ENCODE assay signal across 9 mouse cellular contexts in the genomic region with DNA sequence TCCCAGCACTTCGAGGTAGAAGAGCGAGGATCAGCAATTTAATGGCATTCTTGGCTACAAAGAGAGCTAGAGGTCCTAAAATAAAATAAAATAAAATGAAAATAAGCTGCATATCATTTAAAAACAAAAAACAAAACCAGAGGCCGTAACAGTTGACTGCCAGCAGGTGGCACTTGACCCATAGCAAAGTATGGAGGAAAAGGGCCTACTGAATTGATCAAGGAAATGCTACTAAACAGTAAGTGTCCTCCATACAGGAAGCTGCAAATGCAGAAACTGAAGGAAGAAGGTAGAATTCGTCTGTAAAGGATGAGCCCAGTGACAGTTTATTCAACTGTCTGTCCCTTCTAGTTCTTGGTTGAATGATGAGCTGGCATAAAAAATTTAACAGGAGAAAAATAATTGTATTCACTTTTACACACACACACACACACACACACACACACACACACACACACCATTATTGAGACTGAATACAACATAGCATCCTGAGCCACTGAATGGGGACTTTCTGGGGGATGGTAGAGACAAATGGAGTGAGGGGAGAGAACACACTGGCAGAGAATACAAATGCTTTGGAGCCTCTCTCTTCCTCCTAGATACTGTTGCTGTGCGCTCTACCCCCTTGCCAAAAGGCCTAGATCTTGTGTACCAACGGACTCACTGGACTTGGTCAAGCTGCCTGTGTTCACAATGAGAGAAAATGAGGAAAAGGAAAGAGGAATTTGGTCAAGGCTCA. TPM values are rescaled to one million over a fixed set of nuclear protein-coding genes. Genes with fewer than 3 reads are reported as not detected.
DNase-seq lines count a peak whose midpoint lies in the region; ATAC-seq and TF ChIP-seq lines count a peak whose summit lies in the region.
"Had no signal": no experiment of that assay in that cellular context is flagged by ENCODE, and none has a peak within 500 bp of the region (broad histone marks: within the 10 kb centered on the region; RNA-seq: fewer than 3 reads in every experiment).

No protein-coding gene starts in this region.

- no peaks in the 10 kb centered on the region for H3K4me1 ChIP-seq in CH12.LX (ENCODE audit: control insufficient read depth in 1 of 2, insufficient read depth in 2 of 2)
- no peaks in the 10 kb centered on the region for H3K4me1 ChIP-seq in forebrain, embryonic 13.5 days

- H3K79me2 ChIP-seq in CH12.LX (replicated peaks; ENCODE audit: control insufficient read depth, extremely low read depth, insufficient read depth, poor library complexity, severe bottlenecking), result no peaks in the 10 kb centered on the region

- H3K36me3 ChIP-seq in CH12.LX (replicated peaks in 1 of 2; ENCODE audit: control insufficient read depth in 1 of 2, insufficient read depth in 1 of 2, low read length in 1 of 2), result peaks cover 15 to 49% of the 10 kb centered on the region in 2 experiments
- no peaks in the 10 kb centered on the region; the same call in 1 of the 2 replicates for H3K36me3 ChIP-seq in forebrain, embryonic 13.5 days (ENCODE audit: poor library complexity, severe bottlenecking)

- TF ChIP-seq RAD21 in CH12.LX (IDR thresholded peaks at IDR 0.05; ENCODE audit: low read depth, low read length), result peak; percentile 47

- peak; percentile 42 to 61; a peak in 3 of 4 replicates for TF ChIP-seq CTCF in CH12.LX (conservative IDR thresholded peaks at IDR 0.05 in 1 of 2, IDR thresholded peaks at IDR 0.05 in 1 of 2; ENCODE audit: low read depth in 2 of 2, low read length in 2 of 2)

- DNase-seq in kidney, postnatal 10 days, result peak; percentile 18
- DNase-seq in kidney, postnatal 14 days, result no peak
- DNase-seq in 416B (ENCODE audit: low read depth) (peak; percentile 34), CH12.LX (ENCODE audit: extremely low read depth) (peak; percentile 18)
- no peak for DNase-seq in adrenal gland, adult 8-10 months
- no peak for DNase-seq in adrenal gland, postnatal 25 days

- 81% methylated on average over 6 of the region's 6 CpGs for WGBS in forebrain, embryonic 13.5 days

- H3K4me2 ChIP-seq in CH12.LX (ENCODE audit: insufficient read depth, low read depth, poor library complexity, severe bottlenecking), result no peak overlapping the region
- H3K4me2 ChIP-seq in forebrain, embryonic 13.5 days, result no peak overlapping the region

- H3K27ac ChIP-seq in CH12.LX (ENCODE audit: insufficient read depth, low read depth), result no peak overlapping the region
- H3K27ac ChIP-seq in forebrain, embryonic 13.5 days, result no peak overlapping the region

- no peaks in the 10 kb centered on the region for H3K9me3 ChIP-seq in CH12.LX (replicated peaks; ENCODE audit: low read length)
- H3K9me3 ChIP-seq in forebrain, embryonic 13.5 days (replicated peaks), result no peaks in the 10 kb centered on the region

- dilution Hi-C loops in CH12.LX (cut with MboI; ENCODE audit: extremely low pct_ligation_motif_present, extremely low pct_unique_long_range_greater_than_20kb, low sequenced_read_pairs), result no loop called here

- H3K4me3 ChIP-seq in CH12.LX (replicated peaks in 1 of 3; ENCODE audit: low read depth in 2 of 3, low read length in 2 of 3, poor library complexity in 1 of 3), result no peak overlapping the region
- no peak overlapping the region for H3K4me3 ChIP-seq in forebrain, embryonic 13.5 days
- H3K4me3 ChIP-seq: myocyte had no signal

- ATAC-seq in granulocyte monocyte progenitor cell, adult 5-6 weeks (replicated peaks; ENCODE audit: poor library complexity, severe bottlenecking), result peak; percentile 72
- no peak for ATAC-seq in forebrain, embryonic 13.5 days

- TF ChIP-seq EP300 in CH12.LX (IDR thresholded peaks at IDR 0.05; ENCODE audit: low read length), result no peak

- in situ Hi-C loops in CH12.LX (cut with MboI; ENCODE audit: low pct_ligation_motif_present, low pct_unique_long_range_greater_than_20kb, low sequenced_read_pairs), result loop anchor here (5.0 kb wide), 1 partner anchor 163 kb away; no protein-coding TSS in a partner anchor

- no peak overlapping the region for H3K9ac ChIP-seq in CH12.LX (ENCODE audit: insufficient read depth, low read depth)
- H3K9ac ChIP-seq in forebrain, embryonic 13.5 days, result no peak overlapping the region

- no peak for TF ChIP-seq POLR2A in CH12.LX (IDR thresholded peaks at IDR 0.05; ENCODE audit: low read depth, low read length)

- no peaks in the 10 kb centered on the region for H3K27me3 ChIP-seq in CH12.LX (replicated peaks)
- H3K27me3 ChIP-seq in forebrain, embryonic 13.5 days, result no peaks in the 10 kb centered on the region

TF ChIP-seq in CH12.LX, 34 proteins besides CTCF, POLR2A, EP300 and RAD21:
- TF ChIP-seq ELF1 (IDR thresholded peaks at IDR 0.05; ENCODE audit: low read depth, low read length) (0 out of 2 replicates have a peak, but pooled peaks have one; percentile 14), SMC3 (IDR thresholded peaks at IDR 0.05; ENCODE audit: low read depth, low read length) (peak; percentile 50; the same call in 1 of the 2 replicates), GABPA (IDR thresholded peaks at IDR 0.05; ENCODE audit: insufficient replicate concordance, low read depth, low read length) (no peak)

RNA-seq across cellular contexts. Expression of a gene that starts 11.0 kb away (rescaled TPM):
- total RNA-seq in CH12.LX (2012; rRNA removed) (12.9 and 13.0 TPM in 2 replicates), CH12.LX (2014; rRNA removed) (11.2 and 12.1 TPM in 2 replicates)
- 13.9 and 15.4 TPM in 2 replicates for polyA plus RNA-seq in CH12.LX (2012; ENCODE audit: insufficient read length, low read depth)
- total RNA-seq in granulocyte monocyte progenitor cell, adult 5-6 weeks (2014; fragmentation: Nextera tagmentation), result 11.3 and 15.9 TPM in 2 replicates
- 16.0 and 17.5 TPM in 2 replicates for total RNA-seq in granulocyte monocyte progenitor cell, adult 5-6 weeks (2017)
- 10 to 100 TPM in 3 of 4 experiments, 1 to 10 TPM in 1; 8.0 to 16.4 (median 13.4) TPM for total RNA-seq in adrenal gland, adult 8-10 months (2022)
- total RNA-seq in adrenal gland, postnatal 25 days (2021), result 11.5 and 11.8 TPM in 2 replicates
- 12.2 and 12.4 TPM in 2 replicates for polyA plus RNA-seq in forebrain, embryonic 13.5 days (2015; fragmentation: Nextera tagmentation; extraction: Ambion mirVana)

Comparison
In these comparisons a context has a peak if more than half of its experiments do, and no peak if none do; other contexts are left out.
1. DNase-seq: peak in kidney, postnatal 10 days (single experiment), 416B (single experiment) and CH12.LX (single experiment); none in kidney, postnatal 14 days (single experiment), adrenal gland, adult 8-10 months (single experiment) and adrenal gland, postnatal 25 days (single experiment).